In genomic region chr5:73056457-73056856, GRCm38 (mm10) we compare ENCODE assay signal across 10 mouse cellular contexts. TPM values are rescaled to one million over a fixed set of nuclear protein-coding genes. Genes with fewer than 3 reads are reported as not detected.
DNase-seq lines count a peak whose midpoint lies in the region; ATAC-seq and TF ChIP-seq lines count a peak whose summit lies in the region.
"Had no signal": no experiment of that assay in that cellular context is flagged by ENCODE, and none has a peak within 500 bp of the region (broad histone marks: within the 10 kb centered on the region; RNA-seq: fewer than 3 reads in every experiment).

No protein-coding gene starts in this region.

- no peak for TF ChIP-seq EP300 in heart, postnatal 0 days (IDR thresholded peaks at IDR 0.05; ENCODE audit: low read depth)
- TF ChIP-seq EP300 in lung, postnatal 0 days (IDR thresholded peaks at IDR 0.05): no peak
- no peak for TF ChIP-seq EP300 in MEL (IDR thresholded peaks at IDR 0.05; ENCODE audit: low read depth in 1 of 2, low read length in 2 of 2)

- TF ChIP-seq POLR2A in MEL (IDR thresholded peaks at IDR 0.05; ENCODE audit: control insufficient read depth in 1 of 2, insufficient read depth in 1 of 2, low read depth in 1 of 2, low read length in 2 of 2, poor library complexity in 1 of 2): no peak

- peak; percentile 29 for TF ChIP-seq CTCF in heart, postnatal 0 days (IDR thresholded peaks at IDR 0.05; ENCODE audit: low read depth)
- TF ChIP-seq CTCF in lung, postnatal 0 days (IDR thresholded peaks at IDR 0.05): peak; percentile 54
- peak; percentile 60 to 78 (median 70) for TF ChIP-seq CTCF in MEL (IDR thresholded peaks at IDR 0.05 in 2 of 3, conservative IDR thresholded peaks at IDR 0.05 in 1 of 3; ENCODE audit: control insufficient read depth in 1 of 3, insufficient read depth in 1 of 3, low read depth in 2 of 3, low read length in 3 of 3, poor library complexity in 1 of 3, severe bottlenecking in 1 of 3)

- H3K36me3 ChIP-seq in heart, postnatal 0 days (replicated peaks; ENCODE audit: control insufficient read depth, insufficient read depth, low read length): peaks cover 76% of the 10 kb centered on the region
- H3K36me3 ChIP-seq in lung, postnatal 0 days (ENCODE audit: insufficient read depth, low read length): peaks cover 51% of the 10 kb centered on the region
- H3K36me3 ChIP-seq in MEL (ENCODE audit: control insufficient read depth in 1 of 2, insufficient read depth in 2 of 2, low read length in 2 of 2): peaks cover 0 to 6% of the 10 kb centered on the region in 2 experiments; a peak in 2 of 4 replicates
- H3K36me3 ChIP-seq in splenic B cell, adult 2 months (ENCODE audit: control insufficient read depth, insufficient read depth, low read length, poor library complexity, severe bottlenecking): peaks cover 31% of the 10 kb centered on the region

- no peaks in the 10 kb centered on the region for H3K9me3 ChIP-seq in heart, postnatal 0 days (replicated peaks; ENCODE audit: control insufficient read depth, low read length)
- no peaks in the 10 kb centered on the region for H3K9me3 ChIP-seq in lung, postnatal 0 days (ENCODE audit: low read length)
- H3K9me3 ChIP-seq in MEL (replicated peaks; ENCODE audit: insufficient read depth, low read length): no peaks in the 10 kb centered on the region

- H3K79me2 ChIP-seq in MEL (ENCODE audit: control insufficient read depth, insufficient read depth, low read length, poor library complexity): no peaks in the 10 kb centered on the region

- no peaks in the 10 kb centered on the region for H3K4me1 ChIP-seq in heart, postnatal 0 days (ENCODE audit: control insufficient read depth, insufficient read depth)
- H3K4me1 ChIP-seq in lung, postnatal 0 days (ENCODE audit: insufficient read depth, low read depth, low read length): no peaks in the 10 kb centered on the region
- no peaks in the 10 kb centered on the region for H3K4me1 ChIP-seq in MEL (ENCODE audit: control insufficient read depth in 1 of 2, insufficient read depth in 2 of 2, low read length in 2 of 2)

- intact Hi-C loops in heart, postnatal 36 days (cut with DNase I): no loop called here

- H3K27me3 ChIP-seq in heart, postnatal 0 days (ENCODE audit: control insufficient read depth, insufficient read depth, low read length): no peaks in the 10 kb centered on the region
- H3K27me3 ChIP-seq in lung, postnatal 0 days (replicated peaks; ENCODE audit: insufficient read depth, low read length): no peaks in the 10 kb centered on the region
- H3K27me3 ChIP-seq in MEL (ENCODE audit: control insufficient read depth in 1 of 2, insufficient read depth in 2 of 2, low read length in 2 of 2): no peaks in the 10 kb centered on the region
- H3K27me3 ChIP-seq in splenic B cell, adult 2 months (ENCODE audit: control insufficient read depth, insufficient read depth, low read length, poor library complexity, severe bottlenecking): no peaks in the 10 kb centered on the region; the same call in 1 of the 2 replicates

- WGBS in heart, postnatal 0 days: 86% methylated on average over 6 of the region's 6 CpGs
- 93% methylated on average over 6 of the region's 6 CpGs for WGBS in lung, postnatal 0 days

- no peak for DNase-seq in heart, postnatal 0 days (ENCODE audit: low spot score)
- no peak for DNase-seq in heart, postnatal 36 days
- DNase-seq in lung, postnatal 0 days (ENCODE audit: low spot score): no peak
- no peak for DNase-seq in lung, postnatal 10 days
- peak; percentile 34 for DNase-seq in MEL (ENCODE audit: low read depth, low spot score)
- DNase-seq in splenic B cell, adult 2 months (ENCODE audit: low read depth, low spot score): peak; percentile 14
- DNase-seq in ovary, postnatal 10 days (ENCODE audit: low spot score): no peak
- DNase-seq: lung, adult 18-20 months had no signal

- ATAC-seq in heart, postnatal 0 days (ENCODE audit: insufficient read depth, low read depth): no peak
- ATAC-seq in lung, postnatal 0 days: no peak
- ATAC-seq: forebrain, embryonic 16.5 days had no signal

- no peak overlapping the region for H3K4me2 ChIP-seq in heart, postnatal 0 days (ENCODE audit: low read depth, low read length)
- H3K4me2 ChIP-seq in lung, postnatal 0 days (replicated peaks; ENCODE audit: low read depth, low read length): no peak overlapping the region

- no peak overlapping the region for H3K4me3 ChIP-seq in heart, postnatal 0 days (ENCODE audit: low read depth, low read length)
- no peak overlapping the region for H3K4me3 ChIP-seq in lung, postnatal 0 days (ENCODE audit: low read depth, low read length)
- H3K4me3 ChIP-seq in MEL (ENCODE audit: control insufficient read depth in 1 of 2, insufficient read depth in 1 of 2, low read depth in 2 of 2, low read length in 2 of 2): no peak overlapping the region

- peak; percentile 51 for TF ChIP-seq RAD21 in MEL (IDR thresholded peaks at IDR 0.05; ENCODE audit: low read depth, low read length)

- H3K27ac ChIP-seq in heart, postnatal 0 days (ENCODE audit: low read depth): no peak overlapping the region
- no peak overlapping the region for H3K27ac ChIP-seq in lung, postnatal 0 days (ENCODE audit: low read length)
- H3K27ac ChIP-seq in MEL (ENCODE audit: control insufficient read depth, low read depth, low read length): no peak overlapping the region

- no peak overlapping the region for H3K9ac ChIP-seq in heart, postnatal 0 days (replicated peaks; ENCODE audit: low read depth, low read length)
- no peak overlapping the region for H3K9ac ChIP-seq in lung, postnatal 0 days (replicated peaks; ENCODE audit: low read depth)
- H3K9ac ChIP-seq in MEL (ENCODE audit: control insufficient read depth, low read depth, low read length, poor library complexity, severe bottlenecking): no peak overlapping the region

TF ChIP-seq in MEL, 35 proteins besides CTCF, POLR2A, EP300 and RAD21:
- no peak for TF ChIP-seq SIN3A (IDR thresholded peaks at IDR 0.05; ENCODE audit: low read length)
- TF ChIP-seq ZC3H11A (IDR thresholded peaks at IDR 0.05; ENCODE audit: low read depth, low read length): 0 out of 2 replicates have a peak, but pooled peaks have one; percentile 25
- peak; percentile 73 for TF ChIP-seq SMC3 (IDR thresholded peaks at IDR 0.05; ENCODE audit: low read depth, low read length)

RNA-seq across cellular contexts. Expression of gene Slc10a4, which starts 49.8 kb away (rescaled TPM):
- total RNA-seq in heart, postnatal 0 days (2014; rRNA removed; ENCODE audit: low replicate concordance): not detected in 2 replicates
- 0.19 TPM in 2 replicates for polyA plus RNA-seq in heart, postnatal 0 days (2015; fragmentation: Nextera tagmentation; extraction: Ambion mirVana)
- under 1 TPM in 1 of 2 experiments, not detected in 1; 0.28 TPM for total RNA-seq in heart, postnatal 36 days (2021)
- polyA plus RNA-seq in lung, postnatal 0 days (2015; fragmentation: Nextera tagmentation; extraction: Ambion mirVana): 0.27 and 0.44 TPM in 2 replicates
- total RNA-seq in MEL (2012; rRNA removed): not detected in 2 replicates
- not detected for polyA plus RNA-seq in MEL (2012; ENCODE audit: insufficient read depth in 1 of 2, insufficient read length in 2 of 2, low read depth in 1 of 2, low replicate concordance in 2 of 2, missing spikeins in 1 of 2)
- total RNA-seq: heart, postnatal 25 days had no signal

Comparison
In these comparisons a context has a peak if more than half of its experiments do, and no peak if none do; other contexts are left out.
1. DNase-seq: peak in MEL (single experiment) and splenic B cell, adult 2 months (single experiment); none in heart, postnatal 0 days (single experiment), heart, postnatal 36 days (0 of 2), lung, postnatal 0 days (single experiment), lung, postnatal 10 days (single experiment) and ovary, postnatal 10 days (single experiment).
2. Peak in every context shown above with its lines, with median percentiles within 50 percentile points of each other: CTCF ChIP-seq.